Mouse (Mus musculus) limb, embryonic 15.5 days (tissue): ENCODE measurements around the gene Gnat2. TPM values are rescaled to one million over a fixed set of nuclear protein-coding genes. Genes with fewer than 3 reads are reported as not detected.

Experiments
- ATAC-seq: fragments of 200-750 bp; cut with Nextera tagmentation; 2 replicates; pipeline ENCODE4 v1.8.0; 2017; ENCODE audit warnings: low read depth, moderate TSS enrichment; ENCODE audit not compliant: insufficient number of reproducible peaks, low FRiP score, low TSS enrichment
- H3K27ac ChIP-seq: fragments of 300-500 bp; sonication (generic); 2 replicates; pipeline ENCODE4 v1.5.1; 2015; ENCODE audit warnings: moderate library complexity, mild to moderate bottlenecking, inconsistent platforms
- H3K27me3 ChIP-seq: fragments of 300-500 bp; sonication (generic); 2 replicates; pipeline ENCODE4 v1.6.1; 2015; ENCODE audit warnings: inconsistent platforms
- H3K36me3 ChIP-seq: fragments of 300-500 bp; sonication (generic); 2 replicates; pipeline ENCODE4 v1.6.1; 2015; ENCODE audit warnings: inconsistent platforms
- H3K4me1 ChIP-seq: fragments of 300-500 bp; sonication (generic); 2 replicates; pipeline ENCODE4 v1.6.1; 2015; ENCODE audit warnings: inconsistent platforms
- H3K4me2 ChIP-seq: fragments of 300-500 bp; sonication (generic); 2 replicates; pipeline ENCODE4 v1.6.1; 2015; ENCODE audit warnings: mild to moderate bottlenecking, inconsistent platforms
- H3K4me3 ChIP-seq: fragments of 300-500 bp; sonication (generic); 2 replicates; pipeline ENCODE4 v1.5.1; 2015; ENCODE audit warnings: mild to moderate bottlenecking, inconsistent platforms
- H3K9ac ChIP-seq: fragments of 300-500 bp; sonication (generic); 2 replicates; pipeline ENCODE4 v1.6.1; 2015; ENCODE audit warnings: inconsistent platforms
- H3K9me3 ChIP-seq: fragments of 300-500 bp; sonication (generic); 2 replicates; pipeline ENCODE4 v1.6.1; 2016; ENCODE audit warnings: inconsistent platforms
- WGBS: fragments of 180-500 bp; shearing (Covaris S2); methylation state at CpG from one replicate; pipeline ENCODE4 v1.1.7; 2015; 5-methylcytosine and 5-hydroxymethylcytosine counted together
- polyA plus RNA-seq: library from polyadenylated mRNA; unstranded; fragments of >200 nt; fragmentation: Nextera tagmentation; extraction: Ambion mirVana; gene quantifications from 2 replicates; pipeline ENCODE4 v1.2.1, GENCODE M21; 2015

Gnat2 gene
- polyA plus RNA-seq: 0.67 and 0.96 TPM in 2 replicates

DNA sequence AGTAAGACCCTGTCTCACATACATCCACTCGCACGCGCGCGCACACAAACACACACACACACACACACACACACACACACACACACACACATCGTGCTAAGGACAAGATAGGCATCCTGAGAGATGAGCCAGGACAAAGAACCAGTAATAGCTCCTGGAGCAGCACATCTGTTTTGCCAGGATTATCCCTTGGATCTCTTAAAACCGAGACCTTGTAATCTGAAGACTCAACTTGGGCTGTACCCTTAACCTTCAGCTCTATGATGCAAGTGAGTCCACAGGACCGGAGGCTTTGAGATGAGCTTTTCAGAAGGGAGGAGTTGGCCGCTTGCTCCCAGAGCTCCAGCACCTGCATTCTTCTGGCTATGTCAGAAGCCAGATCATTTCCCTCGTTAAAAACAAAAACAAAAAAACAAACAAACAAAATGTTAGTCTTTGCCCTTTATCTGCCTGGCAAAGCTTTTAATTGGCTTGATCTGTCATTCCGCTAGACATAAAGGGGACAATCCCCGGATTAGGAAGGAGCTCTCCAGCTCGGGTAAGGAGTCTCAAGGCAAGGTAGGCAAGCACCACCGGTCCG lies at the start of gene Gnat2:
Gnat2 (plus strand) TSS at position 254 of the 580 bp plus-strand sequence.
- no peaks in the 10 kb centered on the region for H3K9me3 ChIP-seq
- H3K9ac ChIP-seq: no peak within 1 kb of the TSS
- H3K4me2 ChIP-seq: no peak within 1 kb of the TSS
- peaks cover 17% of the 10 kb centered on the region for H3K4me1 ChIP-seq
- no peak within 1 kb of the TSS for H3K4me3 ChIP-seq
- H3K27me3 ChIP-seq: no peaks in the 10 kb centered on the region
- H3K36me3 ChIP-seq: no peaks in the 10 kb centered on the region
- no peak for ATAC-seq
- H3K27ac ChIP-seq: no peak within 1 kb of the TSS
- WGBS: 73% methylated on average over 15 of the region's 15 CpGs

DNA sequence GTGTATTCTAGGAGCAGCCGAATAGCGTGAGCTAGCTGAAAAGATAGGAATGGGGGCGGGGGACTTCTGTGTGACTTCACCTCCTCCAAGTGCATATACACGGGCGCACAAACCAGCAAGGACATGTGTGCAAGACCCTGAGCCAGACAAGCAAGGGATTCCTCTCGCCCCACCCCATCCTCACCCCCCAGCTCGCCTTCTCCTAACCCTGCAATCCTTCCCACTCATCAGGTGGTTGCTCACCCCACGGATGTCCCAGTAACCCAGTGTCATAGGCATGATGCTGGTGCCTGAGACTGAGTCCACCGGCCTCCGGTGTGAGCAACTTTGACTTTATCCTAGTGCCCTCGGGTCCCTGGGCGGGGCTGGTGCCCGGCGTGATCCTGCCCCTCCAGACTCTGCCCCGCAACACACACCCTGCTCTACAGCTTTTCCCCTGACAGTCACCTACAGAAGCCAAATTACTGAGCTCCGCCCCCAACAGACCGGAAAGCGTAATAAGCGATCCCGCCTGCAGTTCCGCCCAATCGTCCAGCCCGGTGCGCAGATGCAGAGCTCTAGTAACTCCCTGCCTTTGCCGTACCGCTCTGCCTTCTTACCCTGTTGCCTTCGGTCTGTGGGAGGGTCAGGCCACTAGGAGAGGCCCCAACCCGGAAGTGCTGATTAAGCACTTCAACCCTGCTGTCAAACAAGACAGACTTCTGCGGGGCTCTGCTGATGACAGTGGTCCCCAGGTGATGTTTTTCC lies 48.0 kb upstream of the Gnat2 start, which contains the start of gene Gstm4:
Gstm4 (minus strand) TSS at position 501 of the 747 bp plus-strand sequence.
- Histone ChIP-seq H3K4me1 (peaks cover 5% of the 10 kb centered on the region), H3K9ac (peak within 1 kb of the TSS; percentile 56), H3K36me3 (no peaks in the 10 kb centered on the region), H3K4me3 (peak within 1 kb of the TSS; percentile 57), H3K27me3 (no peaks in the 10 kb centered on the region), H3K4me2 (peak within 1 kb of the TSS; percentile 88), H3K27ac (peak within 1 kb of the TSS; percentile 74), H3K9me3 (no peaks in the 10 kb centered on the region)
- 6% methylated on average over 29 of the region's 29 CpGs for WGBS
- ATAC-seq: peak; percentile 81

DNA sequence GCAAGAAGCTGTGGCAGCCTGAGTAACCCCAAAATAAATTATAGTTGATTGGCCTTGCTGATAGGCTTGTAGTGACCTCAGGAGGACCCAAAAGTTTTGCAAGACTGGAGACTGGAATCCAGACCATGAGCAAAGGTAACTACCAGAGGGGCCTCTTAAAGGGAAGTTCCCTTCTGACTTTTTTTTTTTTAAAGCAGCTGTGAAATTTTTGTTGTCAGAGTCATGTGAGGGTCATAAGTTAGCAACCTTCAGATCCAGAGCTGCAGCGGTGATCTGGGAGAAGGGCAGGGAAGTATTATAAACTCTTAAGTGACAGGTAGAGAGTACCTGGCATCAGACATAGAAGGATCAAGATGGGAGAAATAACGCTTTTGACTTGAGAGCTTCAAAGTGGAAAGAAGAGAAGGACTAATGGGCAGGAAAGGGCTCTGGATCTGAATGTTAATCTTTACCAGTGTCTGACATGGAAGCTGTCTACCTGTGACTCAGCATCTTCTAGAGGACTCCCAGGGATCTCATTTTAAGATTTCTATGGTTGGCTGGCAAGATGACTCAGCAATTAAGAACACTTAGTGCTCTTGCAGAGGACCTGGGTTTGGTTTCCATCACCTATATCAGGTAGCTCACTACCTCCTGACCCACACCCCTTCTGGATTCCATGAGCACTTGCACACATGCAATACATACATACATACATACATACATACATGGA lies 45.5 kb upstream of the Gnat2 start:
- Histone ChIP-seq H3K9ac (no peak overlapping the region), H3K4me3 (no peak overlapping the region), H3K27ac (no peak overlapping the region), H3K4me2 (no peak overlapping the region), H3K4me1 (peaks cover 5% of the 10 kb centered on the region), H3K36me3 (no peaks in the 10 kb centered on the region), H3K9me3 (no peaks in the 10 kb centered on the region), H3K27me3 (no peaks in the 10 kb centered on the region)
- no peak for ATAC-seq
- WGBS: 79% methylated on average over 2 of the region's 2 CpGs

DNA sequence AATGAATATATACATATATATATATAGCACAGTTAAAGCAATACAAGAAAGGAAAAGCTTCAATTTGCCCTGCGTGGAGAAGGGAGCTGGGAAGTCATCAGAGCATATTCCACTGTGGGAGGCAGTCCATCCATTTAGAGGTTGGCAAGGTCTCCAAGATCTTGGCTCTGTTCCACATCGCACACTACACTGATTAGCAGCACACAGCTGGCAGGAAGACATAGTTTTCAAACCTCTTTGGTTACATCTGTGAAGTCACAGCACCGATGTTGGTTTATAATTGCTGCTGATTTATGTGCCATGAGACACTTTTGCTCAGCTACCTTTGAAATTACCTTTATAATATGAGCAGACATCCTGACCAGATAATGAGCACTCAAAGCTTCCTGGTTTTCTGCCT lies 44.3 kb upstream of the Gnat2 start:
- Histone ChIP-seq H3K36me3 (no peaks in the 10 kb centered on the region), H3K4me3 (no peak overlapping the region), H3K9me3 (no peaks in the 10 kb centered on the region), H3K27ac (no peak overlapping the region), H3K4me1 (peaks cover 5% of the 10 kb centered on the region), H3K9ac (no peak overlapping the region), H3K27me3 (no peaks in the 10 kb centered on the region), H3K4me2 (no peak overlapping the region)
- no peak for ATAC-seq
- 49% methylated on average over 3 of the region's 3 CpGs for WGBS

DNA sequence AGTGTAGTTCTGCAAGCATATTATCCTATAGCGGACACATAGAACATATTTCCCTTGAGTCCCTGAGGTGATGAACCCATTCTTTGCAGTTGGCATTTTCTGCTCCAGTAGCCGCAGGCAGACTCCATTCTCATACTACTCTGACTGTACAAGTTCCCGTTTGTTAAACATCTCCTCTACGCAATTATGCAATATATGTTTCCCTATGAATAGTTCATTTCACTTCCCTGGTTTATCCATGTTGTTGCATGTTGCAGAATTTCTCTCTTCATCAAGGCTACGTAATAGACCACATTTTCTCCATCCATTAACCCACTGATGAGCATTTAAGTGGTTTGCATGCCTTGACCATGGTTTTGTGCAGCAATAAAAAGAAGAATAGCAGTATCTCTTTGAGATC lies 42.1 kb upstream of the Gnat2 start:
- no peaks in the 10 kb centered on the region for H3K36me3 ChIP-seq
- H3K27ac ChIP-seq: no peak overlapping the region
- ATAC-seq: no peak
- no peak overlapping the region for H3K4me2 ChIP-seq
- H3K9me3 ChIP-seq: no peaks in the 10 kb centered on the region
- H3K4me3 ChIP-seq: no peak overlapping the region
- no peak overlapping the region for H3K9ac ChIP-seq
- H3K27me3 ChIP-seq: no peaks in the 10 kb centered on the region
- no peaks in the 10 kb centered on the region for H3K4me1 ChIP-seq
- 92% methylated on average over 5 of the region's 5 CpGs for WGBS

DNA sequence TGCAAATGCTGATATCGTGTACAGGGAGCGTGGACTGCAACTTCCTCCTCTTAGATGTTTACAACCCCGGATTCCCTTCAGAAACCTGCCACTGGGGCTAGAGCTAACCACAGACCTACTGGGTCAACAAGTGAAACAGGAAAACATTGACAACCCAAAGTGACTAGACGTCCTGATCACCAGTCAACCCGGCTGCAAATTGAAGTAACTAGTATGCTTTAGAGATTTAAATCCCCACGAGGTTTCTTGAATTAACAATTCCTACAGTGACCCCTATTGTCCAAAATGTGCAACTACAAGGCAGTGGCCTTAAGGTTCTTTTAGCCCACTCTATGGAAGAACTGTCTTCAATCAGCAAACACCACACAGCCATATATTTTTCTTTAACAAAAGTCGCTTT lies 31.2 kb upstream of the Gnat2 start:
- H3K9me3 ChIP-seq: no peaks in the 10 kb centered on the region
- ATAC-seq: no peak
- WGBS: 14% methylated on average over 7 of the region's 7 CpGs
- no peaks in the 10 kb centered on the region for H3K27me3 ChIP-seq
- no peak overlapping the region for H3K4me3 ChIP-seq
- no peaks in the 10 kb centered on the region for H3K36me3 ChIP-seq
- peaks cover 3% of the 10 kb centered on the region; the same call in 1 of the 2 replicates for H3K4me1 ChIP-seq
- no peak overlapping the region for H3K27ac ChIP-seq
- no peak overlapping the region for H3K9ac ChIP-seq
- H3K4me2 ChIP-seq: no peak overlapping the region

DNA sequence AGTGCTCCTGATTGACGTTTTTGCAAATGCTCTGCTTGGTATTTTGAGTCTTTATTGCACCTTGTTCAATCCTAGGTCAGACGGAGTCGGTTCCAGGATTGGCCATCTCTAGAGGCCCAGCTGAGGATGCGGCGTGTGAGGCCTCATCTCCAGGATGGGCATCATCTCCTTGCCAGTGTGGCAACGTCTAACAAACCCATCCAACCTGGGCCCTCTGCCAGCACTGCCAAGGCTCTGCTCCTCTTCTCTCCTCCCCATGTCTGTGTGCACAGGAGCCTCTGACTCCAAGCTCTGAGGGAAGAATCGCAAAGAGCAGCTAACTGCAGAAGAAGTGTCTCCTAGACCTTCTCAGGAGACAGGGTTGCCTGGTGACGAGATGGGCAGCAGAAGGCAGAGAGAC lies 29.9 kb upstream of the Gnat2 start:
- 79% methylated on average over 8 of the region's 8 CpGs for WGBS
- ATAC-seq: no peak
- Histone ChIP-seq H3K9me3 (no peaks in the 10 kb centered on the region), H3K36me3 (no peaks in the 10 kb centered on the region), H3K27me3 (no peaks in the 10 kb centered on the region), H3K4me1 (peaks cover 3% of the 10 kb centered on the region; the same call in 1 of the 2 replicates), H3K4me3 (no peak overlapping the region), H3K9ac (no peak overlapping the region), H3K27ac (no peak overlapping the region), H3K4me2 (no peak overlapping the region)

DNA sequence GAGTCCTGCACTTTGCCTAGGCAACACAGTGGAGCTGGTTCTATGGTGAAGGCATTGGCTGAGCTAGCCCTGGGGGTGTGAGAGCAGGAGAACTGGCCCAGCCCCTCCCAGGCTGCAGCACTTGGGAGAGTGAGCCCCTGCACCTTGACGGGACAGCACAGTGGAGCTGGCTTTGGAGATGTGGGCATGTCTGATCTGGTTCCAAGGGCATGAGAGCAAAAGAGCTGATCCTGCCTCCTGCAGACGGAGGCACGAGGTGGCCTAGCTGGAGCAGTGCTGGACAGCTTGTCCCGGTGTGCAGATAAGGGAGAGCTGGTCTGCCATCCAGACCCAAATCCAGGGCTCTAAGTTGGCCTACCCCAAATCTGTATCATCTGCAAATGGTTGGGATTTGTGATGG lies 27.9 kb upstream of the Gnat2 start:
- Histone ChIP-seq H3K36me3 (no peaks in the 10 kb centered on the region), H3K4me3 (no peak overlapping the region), H3K4me2 (no peak overlapping the region), H3K27me3 (no peaks in the 10 kb centered on the region), H3K9ac (no peak overlapping the region), H3K27ac (no peak overlapping the region), H3K4me1 (peaks cover 3% of the 10 kb centered on the region; the same call in 1 of the 2 replicates), H3K9me3 (no peaks in the 10 kb centered on the region)
- WGBS: 70% methylated on average over 4 of the region's 4 CpGs
- no peak for ATAC-seq

DNA sequence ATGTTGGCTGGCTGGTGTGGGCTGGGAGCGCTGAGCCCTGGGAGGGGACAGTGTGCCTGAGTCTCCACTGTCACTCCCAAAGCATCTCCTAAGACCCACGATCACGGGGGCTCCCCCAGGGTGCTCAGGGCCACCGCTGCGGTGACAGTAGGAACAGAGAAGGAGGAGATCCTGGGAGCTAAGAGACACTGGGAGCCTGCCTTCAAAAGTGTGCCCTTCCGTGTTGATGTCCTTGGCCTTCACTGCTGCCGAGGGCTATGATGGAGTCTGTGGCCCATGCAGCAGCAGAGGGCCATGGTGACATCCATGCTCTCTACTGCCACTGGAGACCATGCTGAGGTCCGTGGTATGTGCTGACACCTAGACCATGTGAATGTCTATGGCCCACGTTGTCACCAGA lies 27.0 kb upstream of the Gnat2 start:
- H3K4me3 ChIP-seq: no peak overlapping the region
- no peaks in the 10 kb centered on the region for H3K9me3 ChIP-seq
- H3K9ac ChIP-seq: no peak overlapping the region
- H3K4me2 ChIP-seq: no peak overlapping the region
- ATAC-seq: no peak
- no peaks in the 10 kb centered on the region for H3K36me3 ChIP-seq
- 80% methylated on average over 9 of the region's 9 CpGs for WGBS
- no peaks in the 10 kb centered on the region for H3K27me3 ChIP-seq
- H3K4me1 ChIP-seq: peaks cover 3% of the 10 kb centered on the region; the same call in 1 of the 2 replicates
- H3K27ac ChIP-seq: no peak overlapping the region

DNA sequence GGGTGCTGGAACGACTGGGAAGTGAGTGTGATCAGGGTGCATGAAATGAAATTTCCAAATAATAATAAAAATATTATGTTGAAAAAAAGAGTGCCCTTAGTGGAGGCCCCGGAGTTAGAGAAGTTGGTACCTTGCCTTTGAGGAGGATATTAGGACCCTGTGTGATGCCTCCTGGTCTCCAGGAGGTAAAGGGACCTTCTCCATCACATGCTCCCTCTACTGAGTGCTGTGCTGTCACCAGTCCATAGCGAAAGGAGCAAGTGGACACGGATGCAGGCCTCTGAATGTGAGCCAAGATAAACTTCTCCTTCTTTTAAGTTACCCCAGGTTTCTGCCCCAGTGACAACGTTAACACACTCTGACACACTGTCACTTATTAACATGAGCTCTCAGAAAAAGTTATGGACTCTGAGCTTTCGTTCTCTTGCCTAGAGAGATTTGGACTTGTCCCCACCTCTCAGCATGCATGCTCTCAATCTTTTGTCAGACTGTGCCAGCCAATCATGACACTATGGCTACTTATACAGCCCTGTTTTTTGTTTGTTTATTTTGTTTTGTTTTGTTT lies 25.1 kb upstream of the Gnat2 start:
- Histone ChIP-seq H3K4me1 (no peaks in the 10 kb centered on the region), H3K4me2 (no peak overlapping the region), H3K9ac (no peak overlapping the region), H3K27ac (no peak overlapping the region), H3K36me3 (no peaks in the 10 kb centered on the region), H3K4me3 (no peak overlapping the region), H3K9me3 (no peaks in the 10 kb centered on the region), H3K27me3 (no peaks in the 10 kb centered on the region)
- no peak for ATAC-seq
- 68% methylated on average over 6 of the region's 6 CpGs for WGBS

DNA sequence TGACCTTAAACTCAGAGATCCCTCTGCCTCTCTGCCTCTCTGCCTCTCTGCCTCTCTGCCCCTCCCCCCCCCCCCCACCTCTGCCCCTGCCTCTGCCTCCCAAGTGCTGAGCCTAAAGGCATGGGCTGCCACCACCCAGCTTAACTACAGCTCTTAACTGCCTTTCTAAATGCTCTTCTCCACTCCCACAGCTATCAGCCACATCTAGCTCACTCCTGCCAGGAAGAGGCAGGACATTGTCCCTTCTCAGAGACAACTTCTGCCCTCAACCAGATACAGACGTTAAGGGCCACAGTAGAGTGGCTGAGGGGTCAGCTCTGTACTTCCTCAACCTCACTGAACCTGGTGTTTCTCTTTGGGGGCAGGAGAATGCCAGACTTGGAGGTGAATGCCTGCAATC lies 23.8 kb upstream of the Gnat2 start:
- no peaks in the 10 kb centered on the region for H3K27me3 ChIP-seq
- H3K4me2 ChIP-seq: no peak overlapping the region
- 7% methylated on average over 1 of the region's 1 CpGs for WGBS
- H3K9me3 ChIP-seq: no peaks in the 10 kb centered on the region
- H3K4me3 ChIP-seq: no peak overlapping the region
- peaks cover 4% of the 10 kb centered on the region for H3K36me3 ChIP-seq
- no peaks in the 10 kb centered on the region for H3K4me1 ChIP-seq
- no peak for ATAC-seq
- H3K27ac ChIP-seq: no peak overlapping the region
- H3K9ac ChIP-seq: no peak overlapping the region
